Mouse (Mus musculus): ENCODE results near the gene E430018J23Rik. TPM values are rescaled to one million over a fixed set of nuclear protein-coding genes. Genes with fewer than 3 reads are reported as not detected.
"Not testable (repeated sequence)": the region's sequence is repeated elsewhere in the genome, so short reads cannot be mapped to it uniquely, and the experiment has no call there.

The E430018J23Rik gene
- 11.9 and 12.0 TPM in 2 replicates for polyA plus RNA-seq (2012; rRNA removed)

- DNase-seq (ENCODE audit: low read depth) = peak; percentile 90
Observed at GRCm38 (mm10) chr7:127393157-127393943, at the start of gene E430018J23Rik. TSS of gene E430018J23Rik (minus strand) at chr7:127393629.

- DNase-seq (ENCODE audit: low read depth) = no peak
Observed at GRCm38 (mm10) chr7:127437724-127438123, 44.3 kb upstream of the E430018J23Rik start.

- DNase-seq (ENCODE audit: low read depth) = no peak
Observed at GRCm38 (mm10) chr7:127435206-127435605, 41.8 kb upstream of the E430018J23Rik start.

- DNase-seq (ENCODE audit: low read depth) = no peak
Observed at GRCm38 (mm10) chr7:127426354-127426753, 32.9 kb upstream of the E430018J23Rik start.

GRCm38 (mm10) chr7:127425911-127426310 lies 32.5 kb upstream of the E430018J23Rik start:
- DNase-seq (ENCODE audit: low read depth) = no peak

- no peak for DNase-seq (ENCODE audit: low read depth)
Observed at GRCm38 (mm10) chr7:127425291-127425690, 31.9 kb upstream of the E430018J23Rik start.

- no peak for DNase-seq (ENCODE audit: low read depth)
Observed at GRCm38 (mm10) chr7:127422247-127422646, 28.8 kb upstream of the E430018J23Rik start.

- peak; percentile 26 for DNase-seq (ENCODE audit: low read depth)
Observed at GRCm38 (mm10) chr7:127421388-127422191, 28.2 kb upstream of the E430018J23Rik start, which contains the start of gene Zfp688. TSS of gene Zfp688 (minus strand) at chr7:127422068.

GRCm38 (mm10) chr7:127411418-127411817 lies 18.0 kb upstream of the E430018J23Rik start:
- no peak for DNase-seq (ENCODE audit: low read depth)

GRCm38 (mm10) chr7:127406002-127406987 lies 12.9 kb upstream of the E430018J23Rik start, which contains the start of gene Zfp764:
TSS of gene Zfp764 (minus strand) at chr7:127406822.
- peak; percentile 24 for DNase-seq (ENCODE audit: low read depth)

GRCm38 (mm10) chr7:127404101-127404500 lies 10.7 kb upstream of the E430018J23Rik start:
- DNase-seq (ENCODE audit: low read depth) = not testable (repeated sequence)

GRCm38 (mm10) chr7:127402980-127403379 lies 9.6 kb upstream of the E430018J23Rik start:
- DNase-seq (ENCODE audit: low read depth) = no peak

- no peak for DNase-seq (ENCODE audit: low read depth)
Observed at GRCm38 (mm10) chr7:127400355-127400754, 6.9 kb upstream of the E430018J23Rik start.

GRCm38 (mm10) chr7:127393944-127394333 lies 510 bp upstream of the E430018J23Rik start:
- no peak for DNase-seq (ENCODE audit: low read depth)

GRCm38 (mm10) chr7:127392251-127392824 lies 1.1 kb downstream of the E430018J23Rik start:
- DNase-seq (ENCODE audit: low read depth) = no peak

- DNase-seq (ENCODE audit: low read depth) = no peak
Observed at GRCm38 (mm10) chr7:127391538-127391937, 1.9 kb downstream of the E430018J23Rik start.

- no peak for DNase-seq (ENCODE audit: low read depth)
Observed at GRCm38 (mm10) chr7:127390306-127390705, 3.1 kb downstream of the E430018J23Rik start.

GRCm38 (mm10) chr7:127388201-127388600 lies 5.2 kb downstream of the E430018J23Rik start:
- DNase-seq (ENCODE audit: low read depth) = not testable (repeated sequence)

- DNase-seq (ENCODE audit: low read depth) = no peak
Observed at GRCm38 (mm10) chr7:127386641-127387392, 6.6 kb downstream of the E430018J23Rik start, which contains the start of gene 9130019O22Rik. TSS of gene 9130019O22Rik (minus strand) at chr7:127387166.

GRCm38 (mm10) chr7:127385560-127385959 lies 7.9 kb downstream of the E430018J23Rik start:
- not testable (repeated sequence) for DNase-seq (ENCODE audit: low read depth)
